In the genomic region with DNA sequence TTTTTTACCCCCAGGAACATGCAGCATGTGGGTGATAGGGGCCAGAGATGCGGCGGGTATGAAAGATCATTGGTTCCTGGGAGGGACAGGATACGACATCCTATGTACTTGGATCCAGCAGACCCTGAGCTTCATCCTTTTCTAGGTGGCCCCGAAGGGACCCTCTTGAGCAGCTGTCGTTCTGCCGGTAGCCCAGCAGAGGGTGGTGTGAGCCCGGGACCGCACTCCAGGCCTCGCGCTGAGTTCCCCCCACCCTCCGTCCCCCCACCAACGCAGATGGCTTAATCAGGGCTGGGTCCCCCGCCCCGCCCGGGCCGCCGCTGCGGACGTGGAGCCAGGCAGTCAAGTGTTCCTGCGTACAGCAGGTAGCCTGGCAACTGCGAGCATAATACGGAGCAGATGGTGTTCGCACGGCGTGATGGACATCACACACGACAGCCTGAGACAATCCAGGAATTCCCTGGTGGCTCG, we compare ENCODE assay signal across 8 mouse cellular contexts. TPM values are rescaled to one million over a fixed set of nuclear protein-coding genes. Genes with fewer than 3 reads are reported as not detected.
DNase-seq lines count a peak whose midpoint lies in the region; ATAC-seq and TF ChIP-seq lines count a peak whose summit lies in the region.

No protein-coding gene starts in this region.

- peak; percentile 97 for ATAC-seq in hindbrain, embryonic 12.5 days (ENCODE audit: low FRiP score)
- peak; percentile 93 for ATAC-seq in lung, postnatal 0 days

- under 1% methylated on average over 27 of the region's 27 CpGs for WGBS in hindbrain, embryonic 12.5 days
- 2% methylated on average over 27 of the region's 27 CpGs for WGBS in lung, postnatal 0 days

- peaks cover 38% of the 10 kb centered on the region for H3K4me1 ChIP-seq in hindbrain, embryonic 12.5 days
- H3K4me1 ChIP-seq in lung, postnatal 0 days (ENCODE audit: insufficient read depth, low read depth, low read length), result peaks cover 11% of the 10 kb centered on the region; the same call in 1 of the 2 replicates

- H3K27ac ChIP-seq in hindbrain, embryonic 12.5 days, result peak overlapping the region; percentile 96
- H3K27ac ChIP-seq in lung, postnatal 0 days (ENCODE audit: low read length), result peak overlapping the region; percentile 51

- DNase-seq in NIH3T3 (ENCODE audit: low read depth), result peak; percentile 35
- peak; percentile 98 for DNase-seq in cerebellum, adult 9-11 months
- DNase-seq in frontal cortex, postnatal 10 days (ENCODE audit: low spot score in 2 of 2), result peak; percentile 76 to 77
- DNase-seq in layer of hippocampus, postnatal 10 days (ENCODE audit: low spot score in 2 of 2), result peak; percentile 81 to 85
- DNase-seq in lung, postnatal 0 days (ENCODE audit: low spot score), result peak; percentile 88
- DNase-seq in ovary, postnatal 36 days (ENCODE audit: low spot score), result peak; percentile 61
- peak; percentile 72 to 80 for DNase-seq in thymus, postnatal 36 days

- H3K4me2 ChIP-seq in hindbrain, embryonic 12.5 days (replicated peaks), result peak overlapping the region; percentile 56
- peak overlapping the region; percentile 70 for H3K4me2 ChIP-seq in lung, postnatal 0 days (replicated peaks; ENCODE audit: low read depth, low read length)

- no peak for TF ChIP-seq EP300 in lung, postnatal 0 days (IDR thresholded peaks at IDR 0.05)

- peak; percentile 83 for TF ChIP-seq CTCF in lung, postnatal 0 days (IDR thresholded peaks at IDR 0.05)

- H3K9me3 ChIP-seq in hindbrain, embryonic 12.5 days (replicated peaks), result no peaks in the 10 kb centered on the region
- H3K9me3 ChIP-seq in lung, postnatal 0 days (ENCODE audit: low read length), result no peaks in the 10 kb centered on the region

- H3K36me3 ChIP-seq in hindbrain, embryonic 12.5 days, result peaks cover 12% of the 10 kb centered on the region
- H3K36me3 ChIP-seq in lung, postnatal 0 days (ENCODE audit: insufficient read depth, low read length), result no peaks in the 10 kb centered on the region

- H3K4me3 ChIP-seq in hindbrain, embryonic 12.5 days, result peak overlapping the region; percentile 22
- peak overlapping the region; percentile 31 for H3K4me3 ChIP-seq in lung, postnatal 0 days (ENCODE audit: low read depth, low read length)

- H3K27me3 ChIP-seq in hindbrain, embryonic 12.5 days, result no peaks in the 10 kb centered on the region
- no peaks in the 10 kb centered on the region for H3K27me3 ChIP-seq in lung, postnatal 0 days (replicated peaks; ENCODE audit: insufficient read depth, low read length)

- peak overlapping the region; percentile 57 for H3K9ac ChIP-seq in hindbrain, embryonic 12.5 days
- H3K9ac ChIP-seq in lung, postnatal 0 days (replicated peaks; ENCODE audit: low read depth), result 0 out of 2 replicates have a peak overlapping the region, but pooled peaks have one; percentile 19

RNA-seq across cellular contexts. Expression of a gene that starts 41.2 kb away (rescaled TPM):
- 0.58 and 1.3 TPM in 2 replicates for polyA plus RNA-seq in hindbrain, embryonic 12.5 days (2016; fragmentation: Nextera tagmentation; extraction: Ambion mirVana)
- under 1 TPM; 0.60 to 0.87 TPM for total RNA-seq in layer of hippocampus, postnatal 10 days (2021)
- polyA plus RNA-seq in lung, postnatal 0 days (2015; fragmentation: Nextera tagmentation; extraction: Ambion mirVana), result 6.7 and 8.6 TPM in 2 replicates

Comparison
In these comparisons a context has a peak if more than half of its experiments do, and no peak if none do; other contexts are left out.
1. Peak in every context shown above with its lines: DNase-seq, ATAC-seq, H3K4me3 ChIP-seq and H3K27ac ChIP-seq.
2. DNase-seq: peak in every context shown above with its lines; median percentile 98 in cerebellum, adult 9-11 months; 88 in lung, postnatal 0 days; 83 in layer of hippocampus, postnatal 10 days; 76 in frontal cortex, postnatal 10 days; 76 in thymus, postnatal 36 days; 61 in ovary, postnatal 36 days; 35 in NIH3T3.